Mouse (Mus musculus) lung, embryonic 14.5 days (tissue): Measurements from ENCODE around the gene Slc30a10. TPM values are rescaled to one million over a fixed set of nuclear protein-coding genes. Genes with fewer than 3 reads are reported as not detected.

Experiments used
- ATAC-seq: fragments of 200-750 bp; cut with Nextera tagmentation; 2 replicates; pipeline ENCODE4 v1.8.0; 2017; ENCODE audit warnings: mild to moderate bottlenecking, moderate TSS enrichment, moderate library complexity; ENCODE audit not compliant: insufficient read depth
- DNase-seq: peaks from one replicate; pipeline ENCODE4 v3.0.0-alpha.2; 2015
- H3K27ac ChIP-seq: fragments of 300-500 bp; sonication (generic); 2 replicates; pipeline ENCODE4 v1.5.1; 2014; ENCODE audit warnings: low read depth, mild to moderate bottlenecking, moderate library complexity
- H3K27me3 ChIP-seq: fragments of 300-500 bp; sonication (generic); 2 replicates; pipeline ENCODE4 v1.6.1; 2014; ENCODE audit warnings: low read length, control low read depth; ENCODE audit not compliant: insufficient read depth
- H3K36me3 ChIP-seq: fragments of 300-500 bp; sonication (generic); 2 replicates; pipeline ENCODE4 v1.6.1; 2014; ENCODE audit warnings: control low read depth; ENCODE audit not compliant: insufficient read depth
- H3K4me1 ChIP-seq: fragments of 300-500 bp; sonication (generic); 2 replicates; pipeline ENCODE4 v1.6.1; 2014; ENCODE audit warnings: antibody characterized with exemption, control low read depth; ENCODE audit not compliant: insufficient read depth
- H3K4me2 ChIP-seq: fragments of 300-500 bp; sonication (generic); 2 replicates; pipeline ENCODE4 v1.6.1; 2014; ENCODE audit warnings: mild to moderate bottlenecking
- H3K4me3 ChIP-seq: fragments of 300-500 bp; sonication (generic); 2 replicates; pipeline ENCODE4 v1.5.1; 2014; ENCODE audit warnings: low read depth, low read length
- H3K9ac ChIP-seq: fragments of 300-500 bp; sonication (generic); 2 replicates; pipeline ENCODE4 v1.6.1; 2014
- H3K9me3 ChIP-seq: fragments of 300-500 bp; sonication (generic); 2 replicates; pipeline ENCODE4 v1.6.1; 2016; ENCODE audit warnings: low read depth, low read length, control low read depth
- CTCF ChIP-seq: IDR thresholded peaks from 2 replicates; pipeline ENCODE4 v1.5.1; 2016; ENCODE audit warnings: antibody characterized with exemption, low read depth
- WGBS: fragments of 180-500 bp; shearing (Covaris S2); extraction: QIAGEN DNeasy Blood & Tissue Kit; methylation state at CpG from one replicate; pipeline ENCODE4 v1.1.7; 2014; 5-methylcytosine and 5-hydroxymethylcytosine counted together
- polyA plus RNA-seq: library from polyadenylated mRNA; unstranded; fragments of >200 nt; fragmentation: Nextera tagmentation; extraction: Ambion mirVana; gene quantifications from 2 replicates; pipeline ENCODE4 v1.2.1, GENCODE M21; 2014

Gene Slc30a10
- polyA plus RNA-seq, 1 experiment from 2014 or later = 0.09 TPM

- WGBS = 76% methylated on average over 8 of the region's 8 CpGs
- H3K27me3 ChIP-seq = peaks cover 23% of the 10 kb centered on the region
- ATAC-seq = no peak
- H3K4me2 ChIP-seq = no peak overlapping the region
- H3K27ac ChIP-seq = no peak overlapping the region
- no peaks in the 10 kb centered on the region for H3K4me1 ChIP-seq
- DNase-seq = no peak
- no peaks in the 10 kb centered on the region for H3K36me3 ChIP-seq
- no peak overlapping the region for H3K9ac ChIP-seq
- H3K4me3 ChIP-seq = no peak overlapping the region
- TF ChIP-seq CTCF = no peak
- H3K9me3 ChIP-seq = no peaks in the 10 kb centered on the region
Observed at GRCm38 (mm10) chr1:185451077-185451476, 3.6 kb upstream of the Slc30a10 start.

- H3K27me3 ChIP-seq = peaks cover 28% of the 10 kb centered on the region
- H3K9ac ChIP-seq = no peak overlapping the region
- 91% methylated on average over 3 of the region's 3 CpGs for WGBS
- no peaks in the 10 kb centered on the region for H3K9me3 ChIP-seq
- DNase-seq = no peak
- H3K36me3 ChIP-seq = no peaks in the 10 kb centered on the region
- H3K4me1 ChIP-seq = no peaks in the 10 kb centered on the region
- H3K27ac ChIP-seq = no peak overlapping the region
- TF ChIP-seq CTCF = no peak
- no peak overlapping the region for H3K4me3 ChIP-seq
- no peak overlapping the region for H3K4me2 ChIP-seq
- no peak for ATAC-seq
Observed at GRCm38 (mm10) chr1:185451495-185451894, 3.2 kb upstream of the Slc30a10 start.

GRCm38 (mm10) chr1:185452461-185452860 lies 2.2 kb upstream of the Slc30a10 start:
- H3K4me2 ChIP-seq = no peak overlapping the region
- peaks cover 33% of the 10 kb centered on the region for H3K27me3 ChIP-seq
- no peaks in the 10 kb centered on the region for H3K4me1 ChIP-seq
- H3K9ac ChIP-seq = no peak overlapping the region
- WGBS = 86% methylated on average over 6 of the region's 6 CpGs
- no peak overlapping the region for H3K4me3 ChIP-seq
- ATAC-seq = no peak
- no peak overlapping the region for H3K27ac ChIP-seq
- H3K9me3 ChIP-seq = no peaks in the 10 kb centered on the region
- no peaks in the 10 kb centered on the region for H3K36me3 ChIP-seq
- no peak for TF ChIP-seq CTCF
- DNase-seq = no peak

GRCm38 (mm10) chr1:185454144-185454543 lies 504 bp upstream of the Slc30a10 start:
- no peaks in the 10 kb centered on the region for H3K36me3 ChIP-seq
- 49% methylated on average over 4 of the region's 4 CpGs for WGBS
- no peaks in the 10 kb centered on the region for H3K9me3 ChIP-seq
- TF ChIP-seq CTCF = no peak
- H3K27ac ChIP-seq = no peak overlapping the region
- no peaks in the 10 kb centered on the region for H3K4me1 ChIP-seq
- H3K9ac ChIP-seq = no peak overlapping the region
- H3K4me3 ChIP-seq = 0 out of 2 replicates have a peak overlapping the region, but pooled peaks have one; percentile 47
- H3K27me3 ChIP-seq = peaks cover 33% of the 10 kb centered on the region
- no peak for DNase-seq
- no peak for ATAC-seq
- peak overlapping the region; percentile 93 for H3K4me2 ChIP-seq

GRCm38 (mm10) chr1:185454955-185455701 lies 480 bp downstream of the Slc30a10 start:
- H3K9ac ChIP-seq = peak overlapping the region; percentile 48
- DNase-seq (peak; percentile 56), ATAC-seq (peak; percentile 79)
- H3K4me2 ChIP-seq = peak overlapping the region; percentile 93
- no peaks in the 10 kb centered on the region for H3K9me3 ChIP-seq
- H3K27me3 ChIP-seq = peaks cover 33% of the 10 kb centered on the region
- no peak overlapping the region; the same call in 1 of the 2 replicates for H3K27ac ChIP-seq
- TF ChIP-seq CTCF = no peak
- H3K4me1 ChIP-seq = no peaks in the 10 kb centered on the region
- WGBS = under 1% methylated on average over 71 of the region's 71 CpGs
- peak overlapping the region; percentile 47 for H3K4me3 ChIP-seq
- no peaks in the 10 kb centered on the region for H3K36me3 ChIP-seq

GRCm38 (mm10) chr1:185456327-185456726 lies 1.7 kb downstream of the Slc30a10 start:
- Histone ChIP-seq H3K4me3 (peak overlapping the region; percentile 47; the same call in 1 of the 2 replicates), H3K27me3 (peaks cover 33% of the 10 kb centered on the region), H3K9ac (no peak overlapping the region), H3K4me2 (peak overlapping the region; percentile 8; the same call in 1 of the 2 replicates), H3K27ac (no peak overlapping the region), H3K36me3 (no peaks in the 10 kb centered on the region), H3K9me3 (no peaks in the 10 kb centered on the region), H3K4me1 (no peaks in the 10 kb centered on the region)
- TF ChIP-seq CTCF = no peak
- DNase-seq = no peak
- 75% methylated on average over 9 of the region's 9 CpGs for WGBS
- no peak for ATAC-seq

- TF ChIP-seq CTCF = no peak
- Histone ChIP-seq H3K4me1 (no peaks in the 10 kb centered on the region), H3K4me2 (no peak overlapping the region), H3K36me3 (no peaks in the 10 kb centered on the region), H3K27me3 (peaks cover 19% of the 10 kb centered on the region), H3K9me3 (no peaks in the 10 kb centered on the region), H3K4me3 (no peak overlapping the region), H3K9ac (no peak overlapping the region), H3K27ac (no peak overlapping the region)
- no peak for DNase-seq
- WGBS = 79% methylated on average over 5 of the region's 5 CpGs
- ATAC-seq = no peak
Observed at GRCm38 (mm10) chr1:185460096-185460495, 5.4 kb downstream of the Slc30a10 start.
